Mouse (Mus musculus) limb, embryonic 10.5 days (tissue): ENCODE measurements around the gene E130218I03Rik. TPM values are rescaled to one million over a fixed set of nuclear protein-coding genes. Genes with fewer than 3 reads are reported as not detected.

Source experiments
- polyA plus RNA-seq: library from polyadenylated mRNA; unstranded; fragments of >200 nt; fragmentation: Nextera tagmentation; extraction: Ambion mirVana; gene quantifications from 2 replicates; pipeline ENCODE4 v1.2.1, GENCODE M21; 2016

Gene E130218I03Rik
- polyA plus RNA-seq, 1 experiment from 2014 or later, result 0.60 TPM

Other genes with a start within 250 kb of the E130218I03Rik start
- 41.8 and 41.9 TPM in 2 replicates for gene Dhdds, start 242.7 kb upstream of the E130218I03Rik start, polyA plus RNA-seq
- 16.7 and 46.5 TPM in 2 replicates for gene Lin28a, start 224.8 kb upstream of the E130218I03Rik start, polyA plus RNA-seq
- gene Zfp683, start 189.8 kb upstream of the E130218I03Rik start, polyA plus RNA-seq, result not detected in 2 replicates
- 3.5 and 4.4 TPM in 2 replicates for gene Crybg2, start 182.8 kb upstream of the E130218I03Rik start, polyA plus RNA-seq
- gene Cd52, start 148.6 kb upstream of the E130218I03Rik start, polyA plus RNA-seq, result 2.4 and 3.9 TPM in 2 replicates
- gene Ubxn11, start 141.1 kb upstream of the E130218I03Rik start, polyA plus RNA-seq, result 5.1 and 6.5 TPM in 2 replicates
- gene Sh3bgrl3, start 114.9 kb upstream of the E130218I03Rik start, polyA plus RNA-seq, result 280 and 308 TPM in 2 replicates
- 27.1 and 29.1 TPM in 2 replicates for gene Cep85, start 56.5 kb upstream of the E130218I03Rik start, polyA plus RNA-seq
- not detected in 2 replicates for gene Gm7534, start 40.7 kb upstream of the E130218I03Rik start, polyA plus RNA-seq
- not detected in 2 replicates for gene Catsper4, start 16.3 kb upstream of the E130218I03Rik start, polyA plus RNA-seq
- gene Cnksr1, start 5.3 kb upstream of the E130218I03Rik start, polyA plus RNA-seq, result 0.76 and 1.1 TPM in 2 replicates
- 19.0 and 23.5 TPM in 2 replicates for gene Zfp593, start 1.9 kb downstream of the E130218I03Rik start, polyA plus RNA-seq
- not detected in 2 replicates for gene Gm30191, start 3.3 kb downstream of the E130218I03Rik start, polyA plus RNA-seq
- 9.2 and 10.9 TPM in 2 replicates for gene Grrp1, start 10.4 kb downstream of the E130218I03Rik start, polyA plus RNA-seq
- 13.9 and 19.6 TPM in 2 replicates for gene Pdik1l, start 44.2 kb downstream of the E130218I03Rik start, polyA plus RNA-seq
- 0.30 and 0.95 TPM in 2 replicates for gene Trim63, start 71.5 kb downstream of the E130218I03Rik start, polyA plus RNA-seq
- not detected in 2 replicates for gene Slc30a2, start 99.5 kb downstream of the E130218I03Rik start, polyA plus RNA-seq
- gene Extl1, start 140.2 kb downstream of the E130218I03Rik start, polyA plus RNA-seq, result 0.44 and 0.75 TPM in 2 replicates
- gene Pafah2, start 152.7 kb downstream of the E130218I03Rik start, polyA plus RNA-seq, result 8.1 and 8.6 TPM in 2 replicates
- gene Stmn1, start 224.7 kb downstream of the E130218I03Rik start, polyA plus RNA-seq, result 1,855 and 1,993 TPM in 2 replicates